In genomic region chr7:29128725-29129124, GRCm38 (mm10) we compare ENCODE assay signal across 9 mouse cellular contexts. TPM values are rescaled to one million over a fixed set of nuclear protein-coding genes. Genes with fewer than 3 reads are reported as not detected.
DNase-seq lines count a peak whose midpoint lies in the region; ATAC-seq and TF ChIP-seq lines count a peak whose summit lies in the region.
"Had no signal": no experiment of that assay in that cellular context is flagged by ENCODE, and none has a peak within 500 bp of the region (broad histone marks: within the 10 kb centered on the region; RNA-seq: fewer than 3 reads in every experiment).

No protein-coding gene starts in this region.

- H3K4me1 ChIP-seq in forebrain, postnatal 0 days (ENCODE audit: insufficient read depth): no peaks in the 10 kb centered on the region; the same call in 1 of the 2 replicates
- H3K4me1 ChIP-seq in forebrain, embryonic 12.5 days: peaks cover 12% of the 10 kb centered on the region
- H3K4me1 ChIP-seq in lung, postnatal 0 days (ENCODE audit: insufficient read depth, low read depth, low read length): peaks cover 4% of the 10 kb centered on the region; the same call in 1 of the 2 replicates

- no peak overlapping the region for H3K4me3 ChIP-seq in forebrain, postnatal 0 days (ENCODE audit: low read depth, low read length)
- no peak overlapping the region for H3K4me3 ChIP-seq in forebrain, embryonic 12.5 days (replicated peaks)
- no peak overlapping the region for H3K4me3 ChIP-seq in lung, postnatal 0 days (ENCODE audit: low read depth, low read length)

- H3K27me3 ChIP-seq in forebrain, postnatal 0 days (ENCODE audit: insufficient read depth, low read length): no peaks in the 10 kb centered on the region
- H3K27me3 ChIP-seq in forebrain, embryonic 12.5 days: peaks cover 16% of the 10 kb centered on the region
- no peaks in the 10 kb centered on the region for H3K27me3 ChIP-seq in lung, postnatal 0 days (replicated peaks; ENCODE audit: insufficient read depth, low read length)

- H3K36me3 ChIP-seq in forebrain, postnatal 0 days (ENCODE audit: insufficient read depth): no peaks in the 10 kb centered on the region
- no peaks in the 10 kb centered on the region for H3K36me3 ChIP-seq in forebrain, embryonic 12.5 days (replicated peaks)
- H3K36me3 ChIP-seq in lung, postnatal 0 days (ENCODE audit: insufficient read depth, low read length): no peaks in the 10 kb centered on the region

- TF ChIP-seq CTCF in forebrain, postnatal 0 days (IDR thresholded peaks at IDR 0.05; ENCODE audit: low read depth): peak; percentile 51
- TF ChIP-seq CTCF in lung, postnatal 0 days (IDR thresholded peaks at IDR 0.05): peak; percentile 73

- no peak for TF ChIP-seq EP300 in lung, postnatal 0 days (IDR thresholded peaks at IDR 0.05)

- no peak for DNase-seq in forebrain, postnatal 0 days
- DNase-seq in lung, postnatal 0 days (ENCODE audit: low spot score): peak; percentile 61
- no peak for DNase-seq in lung, postnatal 25 days (ENCODE audit: low spot score)
- DNase-seq in brain, adult 2 months (ENCODE audit: low read depth, low spot score): peak; percentile 40
- DNase-seq in retina, postnatal 1 day: peak; percentile 44
- no peak for DNase-seq in layer of hippocampus, postnatal 36 days
- no peak for DNase-seq in cerebellum, adult 9-10 months
- DNase-seq: cerebellum, adult 9-11 months had no signal

- no peaks in the 10 kb centered on the region for H3K9me3 ChIP-seq in forebrain, postnatal 0 days (ENCODE audit: low read length)
- no peaks in the 10 kb centered on the region for H3K9me3 ChIP-seq in forebrain, embryonic 12.5 days
- H3K9me3 ChIP-seq in lung, postnatal 0 days (ENCODE audit: low read length): no peaks in the 10 kb centered on the region

- 35% methylated on average over 2 of the region's 2 CpGs for WGBS in forebrain, postnatal 0 days
- 48% methylated on average over 2 of the region's 2 CpGs for WGBS in forebrain, embryonic 12.5 days
- WGBS in lung, postnatal 0 days: 72% methylated on average over 2 of the region's 2 CpGs

- no peak overlapping the region for H3K27ac ChIP-seq in forebrain, postnatal 0 days (ENCODE audit: low read depth, low read length)
- H3K27ac ChIP-seq in forebrain, embryonic 12.5 days: no peak overlapping the region
- no peak overlapping the region for H3K27ac ChIP-seq in lung, postnatal 0 days (ENCODE audit: low read length)

- H3K4me2 ChIP-seq in forebrain, postnatal 0 days (ENCODE audit: low read depth): no peak overlapping the region
- H3K4me2 ChIP-seq in forebrain, embryonic 12.5 days: no peak overlapping the region
- no peak overlapping the region for H3K4me2 ChIP-seq in lung, postnatal 0 days (replicated peaks; ENCODE audit: low read depth, low read length)

- ATAC-seq in forebrain, postnatal 0 days: no peak
- ATAC-seq in forebrain, embryonic 12.5 days (ENCODE audit: low FRiP score): no peak
- ATAC-seq in lung, postnatal 0 days: no peak

- H3K9ac ChIP-seq in forebrain, postnatal 0 days: no peak overlapping the region
- H3K9ac ChIP-seq in forebrain, embryonic 12.5 days: no peak overlapping the region
- H3K9ac ChIP-seq in lung, postnatal 0 days (replicated peaks; ENCODE audit: low read depth): no peak overlapping the region

RNA-seq across cellular contexts. Expression of gene Ryr1, which starts 3.7 kb away (rescaled TPM):
- total RNA-seq in forebrain, postnatal 0 days (2014; rRNA removed): 4.6 and 6.7 TPM in 2 replicates
- 4.2 and 8.8 TPM in 2 replicates for polyA plus RNA-seq in forebrain, postnatal 0 days (2015; fragmentation: Nextera tagmentation; extraction: Ambion mirVana)
- 3.6 and 4.8 TPM in 2 replicates for polyA plus RNA-seq in forebrain, embryonic 12.5 days (2016; fragmentation: Nextera tagmentation; extraction: Ambion mirVana)
- polyA plus RNA-seq in lung, postnatal 0 days (2015; fragmentation: Nextera tagmentation; extraction: Ambion mirVana): 0.01 and 0.05 TPM in 2 replicates
- 10 to 100 TPM; 13.9 to 17.7 TPM for total RNA-seq in layer of hippocampus, postnatal 36 days (2021)

RNA-seq across cellular contexts. Expression of gene Rasgrp4, which starts 5.9 kb away (rescaled TPM):
- 1.8 and 4.0 TPM in 2 replicates for total RNA-seq in forebrain, postnatal 0 days (2014; rRNA removed)
- 0.84 and 1.3 TPM in 2 replicates for polyA plus RNA-seq in forebrain, postnatal 0 days (2015; fragmentation: Nextera tagmentation; extraction: Ambion mirVana)
- polyA plus RNA-seq in forebrain, embryonic 12.5 days (2016; fragmentation: Nextera tagmentation; extraction: Ambion mirVana): 0.34 and 0.58 TPM in 2 replicates
- 1.3 and 2.4 TPM in 2 replicates for polyA plus RNA-seq in lung, postnatal 0 days (2015; fragmentation: Nextera tagmentation; extraction: Ambion mirVana)
- total RNA-seq in layer of hippocampus, postnatal 36 days (2021): 1 to 10 TPM; 1.1 to 1.7 TPM

RNA-seq across cellular contexts. Expression of gene Fam98c, which starts 27.3 kb away (rescaled TPM):
- 15.9 and 23.5 TPM in 2 replicates for total RNA-seq in forebrain, postnatal 0 days (2014; rRNA removed)
- polyA plus RNA-seq in forebrain, postnatal 0 days (2015; fragmentation: Nextera tagmentation; extraction: Ambion mirVana): 24.7 and 25.3 TPM in 2 replicates
- polyA plus RNA-seq in forebrain, embryonic 12.5 days (2016; fragmentation: Nextera tagmentation; extraction: Ambion mirVana): 16.4 and 17.7 TPM in 2 replicates
- 35.7 and 40.2 TPM in 2 replicates for polyA plus RNA-seq in lung, postnatal 0 days (2015; fragmentation: Nextera tagmentation; extraction: Ambion mirVana)
- 10 to 100 TPM; 30.0 to 32.1 TPM for total RNA-seq in layer of hippocampus, postnatal 36 days (2021)

RNA-seq across cellular contexts. Expression of gene Ggn, which starts 41.3 kb away (rescaled TPM):
- total RNA-seq in forebrain, postnatal 0 days (2014; rRNA removed): 0.67 and 0.77 TPM in 2 replicates
- polyA plus RNA-seq in forebrain, postnatal 0 days (2015; fragmentation: Nextera tagmentation; extraction: Ambion mirVana): 0.39 and 0.40 TPM in 2 replicates
- polyA plus RNA-seq in forebrain, embryonic 12.5 days (2016; fragmentation: Nextera tagmentation; extraction: Ambion mirVana): 0.57 and 1.2 TPM in 2 replicates
- polyA plus RNA-seq in lung, postnatal 0 days (2015; fragmentation: Nextera tagmentation; extraction: Ambion mirVana): 0.11 and 0.44 TPM in 2 replicates
- under 1 TPM; 0.76 to 0.77 TPM for total RNA-seq in layer of hippocampus, postnatal 36 days (2021)

RNA-seq across cellular contexts. Expression of gene Spred3, which starts 41.5 kb away (rescaled TPM):
- 19.0 and 29.0 TPM in 2 replicates for total RNA-seq in forebrain, postnatal 0 days (2014; rRNA removed)
- polyA plus RNA-seq in forebrain, postnatal 0 days (2015; fragmentation: Nextera tagmentation; extraction: Ambion mirVana): 4.7 and 6.8 TPM in 2 replicates
- 7.9 and 8.3 TPM in 2 replicates for polyA plus RNA-seq in forebrain, embryonic 12.5 days (2016; fragmentation: Nextera tagmentation; extraction: Ambion mirVana)
- 0.95 and 0.98 TPM in 2 replicates for polyA plus RNA-seq in lung, postnatal 0 days (2015; fragmentation: Nextera tagmentation; extraction: Ambion mirVana)
- total RNA-seq in layer of hippocampus, postnatal 36 days (2021): 10 to 100 TPM; 45.3 to 51.0 TPM

Comparison
In these comparisons a context has a peak if more than half of its experiments do, and no peak if none do; other contexts are left out.
1. DNase-seq: peak in lung, postnatal 0 days (single experiment), brain, adult 2 months (single experiment) and retina, postnatal 1 day (single experiment); none in forebrain, postnatal 0 days (single experiment), lung, postnatal 25 days (single experiment), layer of hippocampus, postnatal 36 days (0 of 2) and cerebellum, adult 9-10 months (single experiment).